Mouse (Mus musculus) layer of hippocampus, postnatal 25 days (tissue): Measurements from ENCODE around the gene Eml4. TPM values are rescaled to one million over a fixed set of nuclear protein-coding genes. Genes with fewer than 3 reads are reported as not detected.

Source experiments
- DNase-seq, 2 experiments: peaks; one replicate each; pipeline ENCODE4 v3.0.0; 2022; ENCODE audit warnings: mixed read lengths in 2 of 2, low spot score in 1 of 2; ENCODE audit errors: extremely low spot score in 1 of 2
- total RNA-seq, 2 experiments: library from RNA; stranded (reverse); gene quantifications; 2 replicates each; pipeline ENCODE4 v1.2.3; 2021

Eml4 gene
- total RNA-seq, 2 experiments from 2014 or later, result 24.8 to 25.9 TPM

- DNase-seq, result no peak
Measured at GRCm38 (mm10) chr17:83340895-83341524, 9.7 kb upstream of the Eml4 start.

DNA sequence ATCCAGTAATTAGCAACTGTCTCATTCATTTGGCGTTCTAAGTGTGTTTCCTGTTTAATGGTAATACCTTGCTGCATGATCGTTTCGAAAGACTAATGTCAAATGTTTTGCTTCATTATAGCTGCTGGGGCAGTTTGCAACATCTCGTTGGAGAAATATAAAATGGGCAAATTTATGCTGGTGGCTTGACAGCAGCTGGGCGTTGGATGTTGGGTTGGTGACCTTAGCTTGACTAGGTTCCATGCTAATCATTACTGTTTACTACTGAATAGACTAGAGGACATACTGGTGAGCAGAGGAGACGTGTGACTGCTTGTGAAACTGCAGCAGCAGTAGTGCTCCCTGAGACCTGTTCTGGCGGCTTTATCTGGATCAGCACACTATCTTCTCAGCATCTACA is 6.5 kb upstream of the Eml4 start:
- no peak for DNase-seq

DNA sequence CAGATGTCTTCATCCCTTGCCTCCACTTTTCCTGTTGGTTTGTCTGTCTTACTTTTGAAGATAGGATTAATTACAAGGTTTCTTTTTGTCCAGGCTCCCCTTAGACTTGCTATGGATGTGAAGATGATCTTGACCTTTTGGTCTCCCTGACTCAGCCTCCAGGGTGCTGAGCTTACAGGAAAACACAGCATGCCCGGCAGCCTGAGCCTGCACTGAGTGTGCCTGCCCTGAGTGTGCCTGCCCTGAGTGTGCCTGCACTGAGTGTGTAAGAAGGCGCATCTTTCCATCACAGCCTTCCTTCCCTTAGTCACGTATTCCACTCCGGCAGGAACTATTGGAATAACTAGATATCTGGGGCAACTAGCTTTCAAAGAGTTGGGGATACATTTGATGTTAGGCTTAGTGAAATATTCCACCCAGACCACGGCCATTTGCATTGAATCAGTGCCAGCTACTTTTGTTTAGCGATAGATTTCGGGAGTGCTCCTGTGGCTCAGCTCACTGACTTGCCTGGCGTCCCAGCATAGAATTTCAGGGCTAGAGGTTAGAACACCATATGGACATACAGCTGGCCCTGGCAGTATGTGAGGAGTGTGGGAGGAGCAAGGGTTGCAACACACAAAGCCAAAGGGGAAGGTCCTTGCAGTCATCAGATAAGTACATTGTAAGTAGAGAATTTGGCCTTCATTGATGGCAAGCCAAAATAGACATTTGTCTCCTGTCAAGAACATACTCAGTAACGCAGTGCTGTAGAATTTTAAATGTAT is 2.5 kb upstream of the Eml4 start:
- no peak for DNase-seq

DNA sequence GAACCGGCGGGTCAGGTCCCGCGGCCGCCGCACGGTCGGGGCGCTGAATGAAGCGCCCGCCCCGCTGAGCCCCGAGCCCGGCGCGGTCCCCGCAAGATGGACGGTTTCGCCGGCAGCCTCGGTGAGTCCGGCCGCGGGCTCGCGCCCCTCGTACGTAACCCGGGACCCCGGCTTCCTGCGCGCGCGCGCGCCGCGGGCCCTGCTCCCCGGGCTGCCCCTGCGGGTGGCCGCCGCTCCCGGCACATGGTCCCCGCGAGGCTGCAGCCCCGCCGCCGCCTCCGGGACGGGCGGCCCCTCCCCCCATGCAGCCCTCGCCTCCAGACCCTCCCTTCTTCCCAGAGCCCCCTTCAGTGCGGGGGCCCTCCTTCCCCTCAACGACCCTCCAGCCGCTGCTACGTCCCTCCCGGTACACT is 394 bp downstream of the Eml4 start:
- DNase-seq, result peak in 1 of 2 experiments; percentile 11

DNA sequence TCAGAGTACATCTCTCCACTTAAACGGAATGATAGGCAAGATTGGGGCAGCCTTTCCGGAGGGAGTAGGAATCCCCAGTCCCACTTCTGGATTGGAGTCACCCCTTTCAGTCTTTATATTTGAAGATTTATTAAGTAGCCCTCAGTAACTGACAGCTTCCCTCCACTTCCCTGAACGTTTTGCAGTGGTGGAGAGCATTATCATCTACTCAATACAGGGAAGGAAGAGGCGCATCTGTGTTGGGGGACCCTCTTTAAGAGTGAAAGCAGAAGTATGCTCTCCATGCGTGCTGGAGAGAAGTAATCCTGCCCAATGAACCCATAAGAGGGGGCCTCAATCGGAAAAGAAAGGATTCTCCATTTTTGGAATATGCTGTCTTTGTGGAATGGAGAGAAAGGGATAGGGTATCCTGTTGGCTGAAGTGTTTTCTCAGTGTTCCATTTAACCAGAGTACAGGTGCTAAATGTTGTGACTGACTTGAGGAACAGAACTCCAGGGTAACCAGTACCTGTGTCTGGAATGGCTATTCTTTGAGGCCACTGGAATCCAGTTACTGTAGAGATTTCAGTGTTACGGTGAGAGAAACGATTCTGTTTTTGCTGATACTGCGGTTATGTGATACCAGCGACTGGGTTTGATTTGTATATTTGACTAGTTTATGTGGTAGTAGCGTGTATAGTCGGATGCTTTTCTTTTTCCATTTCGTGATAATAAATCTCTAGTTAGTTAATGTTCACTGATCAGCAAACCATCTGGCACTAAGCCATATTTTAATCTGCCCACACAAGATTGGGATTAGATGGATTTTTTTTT is 1.1 kb downstream of the Eml4 start:
- DNase-seq, result no peak

GRCm38 (mm10) chr17:83352456-83352855 is 1.7 kb downstream of the Eml4 start:
- DNase-seq, result no peak

- no peak for DNase-seq
Measured at GRCm38 (mm10) chr17:83353011-83353410, 2.3 kb downstream of the Eml4 start.

DNA sequence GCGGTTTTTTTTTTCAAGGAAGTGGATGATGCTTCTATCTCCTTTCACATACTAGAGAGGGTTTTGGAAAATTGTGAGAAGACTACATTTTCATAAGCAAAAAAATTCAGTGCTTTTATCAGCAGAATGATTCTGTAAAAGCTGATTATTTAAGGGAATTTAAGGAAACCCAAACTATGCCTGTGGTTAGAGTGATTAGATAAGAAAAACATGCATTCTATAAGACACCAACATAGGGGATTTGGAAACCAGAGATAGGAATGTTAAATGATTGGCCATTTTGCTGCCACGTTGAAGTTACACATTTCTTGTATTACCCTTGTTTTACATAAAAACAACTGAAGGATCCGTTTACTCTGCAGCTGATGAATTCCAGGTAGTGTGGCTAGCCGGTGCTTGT is 2.7 kb downstream of the Eml4 start:
- DNase-seq, result no peak

GRCm38 (mm10) chr17:83355481-83355880 is 4.8 kb downstream of the Eml4 start:
- DNase-seq, result no peak

DNA sequence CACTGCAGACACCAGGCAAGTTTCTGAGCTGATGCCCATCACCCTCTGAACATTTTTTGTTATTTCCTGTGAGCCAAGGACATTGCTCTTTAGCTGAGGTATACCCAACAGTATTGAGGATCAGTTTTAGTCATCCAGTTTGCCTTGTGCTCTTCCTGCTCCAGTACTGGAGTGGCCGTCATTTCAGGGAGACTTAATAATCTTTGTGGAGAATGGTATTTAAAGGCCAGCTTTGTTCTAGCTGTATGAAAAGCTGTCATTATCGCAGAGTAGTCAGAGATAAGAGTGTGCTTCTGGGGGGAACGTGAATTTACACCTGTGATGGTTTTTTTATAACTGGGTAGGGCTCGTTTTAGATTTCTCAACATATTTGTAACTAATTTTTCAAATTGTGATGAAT is 9.2 kb downstream of the Eml4 start:
- DNase-seq, result no peak

DNA sequence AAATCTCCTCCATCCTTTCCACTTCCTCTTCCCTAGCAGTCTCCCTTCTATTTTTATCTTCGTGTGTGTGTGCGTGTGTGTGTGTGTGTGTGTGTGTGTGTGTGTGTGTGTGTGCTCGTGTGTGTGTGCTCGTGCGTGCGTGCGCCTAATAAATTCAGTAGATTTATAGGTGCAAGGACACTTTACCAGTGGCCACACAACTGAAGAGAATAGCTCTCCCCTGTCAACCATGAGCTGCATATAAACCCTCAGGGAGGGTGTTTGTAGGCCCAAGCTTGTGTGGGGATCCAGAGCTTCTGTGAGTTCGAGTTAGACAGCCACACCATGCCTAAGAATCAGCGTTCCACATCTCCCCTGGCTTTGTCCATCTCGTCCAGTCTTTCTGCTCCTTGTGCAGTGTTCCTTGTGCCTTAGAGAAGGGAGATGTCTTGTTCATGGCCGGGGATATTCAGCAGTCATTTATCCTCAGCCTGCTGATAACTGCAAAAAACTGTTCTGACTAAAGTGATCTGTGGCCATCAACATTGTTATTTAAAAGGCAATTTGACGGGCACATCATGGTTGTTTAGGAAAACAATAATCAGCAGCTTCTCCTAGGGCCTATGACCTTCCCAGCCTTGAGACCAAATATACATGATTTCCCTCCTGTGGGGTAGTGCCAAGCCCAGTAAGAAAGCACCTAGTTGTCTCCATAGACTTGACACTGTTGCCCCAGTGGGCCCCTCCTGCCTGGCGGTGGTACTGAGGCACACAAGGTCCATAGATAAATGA is 10.2 kb downstream of the Eml4 start:
- DNase-seq, result no peak

DNA sequence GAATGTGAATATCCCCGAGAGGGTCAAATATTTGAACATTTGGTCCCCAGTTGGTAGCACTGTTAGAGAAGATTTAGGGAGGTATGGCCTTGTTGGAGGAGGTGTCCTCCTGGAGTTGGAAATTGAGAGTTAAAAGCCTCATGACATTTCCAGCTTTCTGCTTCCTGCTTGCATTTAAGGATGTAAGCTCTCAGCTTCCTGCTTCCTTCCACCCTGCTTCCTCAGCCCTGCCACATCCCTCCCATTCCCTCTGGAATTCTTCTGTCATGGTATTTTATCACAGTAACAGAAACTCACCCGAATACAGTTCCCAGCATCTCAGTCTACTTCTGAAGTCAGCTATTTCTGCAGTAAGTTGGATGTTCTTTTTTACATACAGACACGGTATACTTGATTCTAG is 12.3 kb downstream of the Eml4 start:
- no peak for DNase-seq

DNA sequence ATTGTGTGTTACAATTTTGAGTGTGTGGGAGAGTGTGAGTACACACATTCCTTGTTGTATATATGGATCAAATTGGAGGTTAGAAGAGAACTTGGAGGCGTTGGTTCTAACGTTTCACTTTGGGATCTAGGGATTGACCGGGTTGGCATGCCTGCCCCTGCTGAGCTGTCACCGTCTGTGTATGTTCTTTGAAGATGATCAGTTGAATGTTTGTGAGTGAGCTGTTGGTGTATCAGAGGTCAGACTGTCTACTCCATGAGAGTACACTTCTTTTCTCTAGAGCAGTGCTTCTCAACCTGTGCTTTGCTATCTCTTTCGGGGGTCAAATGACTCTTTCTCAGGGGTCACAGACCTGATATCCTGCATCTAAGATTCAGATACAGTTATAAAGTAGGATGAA is 13.6 kb downstream of the Eml4 start:
- no peak for DNase-seq

DNA sequence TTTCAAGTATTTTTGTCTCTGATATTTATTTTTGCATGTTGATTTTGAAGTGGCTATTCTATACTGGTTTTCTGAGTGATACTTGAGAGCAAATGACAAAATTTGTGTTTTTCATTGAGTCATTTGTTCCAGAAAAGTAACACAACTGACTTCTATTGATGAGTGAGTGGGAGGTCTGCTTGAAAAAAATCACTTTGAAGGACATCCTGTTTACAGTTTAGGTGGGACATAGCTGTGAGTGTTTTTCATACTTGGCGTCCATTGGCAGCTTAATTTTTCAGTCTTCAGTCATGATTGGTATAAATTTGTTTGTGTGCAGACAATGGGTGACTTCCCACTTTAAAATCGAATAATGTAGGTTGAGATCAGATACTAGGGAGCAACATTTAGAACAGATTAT is 14.4 kb downstream of the Eml4 start:
- DNase-seq, result no peak

- DNase-seq, result no peak
Measured at GRCm38 (mm10) chr17:83365614-83366355, 15.1 kb downstream of the Eml4 start.

- DNase-seq, result no peak
Measured at GRCm38 (mm10) chr17:83367387-83367786, 16.7 kb downstream of the Eml4 start.

GRCm38 (mm10) chr17:83374123-83374522 is 23.4 kb downstream of the Eml4 start:
- DNase-seq, result no peak

- no peak for DNase-seq
Measured at GRCm38 (mm10) chr17:83375848-83376247, 25.1 kb downstream of the Eml4 start.

- DNase-seq, result no peak
Measured at GRCm38 (mm10) chr17:83376801-83377200, 26.1 kb downstream of the Eml4 start.
